Mouse (Mus musculus) left cerebral cortex, adult 8-10 months (tissue): Measurements from ENCODE around the gene Lce1a1. TPM values are rescaled to one million over a fixed set of nuclear protein-coding genes. Genes with fewer than 3 reads are reported as not detected.
"Not testable (repeated sequence)": the region's sequence is repeated elsewhere in the genome, so short reads cannot be mapped to it uniquely, and the experiment has no call there.

Experiments used
- DNase-seq, 2 experiments: peaks; one replicate each; pipeline ENCODE4 v3.0.0; 2022; ENCODE audit warnings: low spot score in 2 of 2
- total RNA-seq, 4 experiments: library from RNA; stranded (reverse); gene quantifications; 2 replicates each; pipeline ENCODE4 v1.2.4; 2022

Lce1a1 gene
- total RNA-seq = not detected

GRCm38 (mm10) chr3:92648207-92648606, at the start of gene Lce1a1:
Gene Lce1a1, minus strand, starts transcription at chr3:92648307.
- DNase-seq = no peak

DNA sequence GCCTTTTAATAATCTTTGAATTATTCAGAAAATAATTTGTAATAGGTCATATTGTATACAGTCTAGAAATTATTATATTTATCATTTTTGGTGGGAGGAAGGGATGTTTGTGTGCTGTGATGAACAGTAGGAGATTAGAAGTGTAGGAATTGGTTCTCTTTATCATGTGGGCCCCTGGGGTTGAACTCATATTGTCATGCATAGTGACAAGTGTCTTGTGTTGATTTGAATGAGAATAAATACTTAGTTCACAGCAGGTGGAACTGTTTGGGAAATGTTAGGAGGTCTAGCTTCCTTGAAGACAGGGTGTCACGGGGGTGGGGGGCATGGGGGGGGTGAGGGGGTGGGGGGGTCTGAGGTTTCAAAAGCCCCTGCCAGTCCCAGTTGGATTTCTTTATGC, 46.5 kb upstream of the Lce1a1 start:
- DNase-seq = no peak

- no peak for DNase-seq
Observed at GRCm38 (mm10) chr3:92691688-92692087, 43.6 kb upstream of the Lce1a1 start.

GRCm38 (mm10) chr3:92689154-92689553, 41.0 kb upstream of the Lce1a1 start:
- DNase-seq = not testable (repeated sequence)

DNA sequence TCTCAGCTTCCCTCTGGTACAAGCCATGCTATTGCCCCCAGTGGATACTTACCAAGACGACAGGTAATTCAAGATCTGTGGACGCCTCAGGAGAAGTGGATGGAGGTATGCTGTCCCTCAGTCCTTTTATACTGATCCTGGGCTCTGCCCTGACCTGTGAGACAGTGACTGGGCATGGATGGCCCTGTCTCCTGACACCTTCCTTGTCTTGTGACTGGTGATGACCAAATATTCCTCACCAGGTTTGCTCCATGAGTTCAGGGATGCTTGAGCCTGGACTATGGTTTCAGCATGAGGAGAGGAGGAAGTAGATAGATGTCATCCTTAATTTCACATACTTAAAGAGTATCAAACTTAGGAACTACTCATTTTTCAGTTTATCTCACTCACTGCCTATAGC, 39.0 kb upstream of the Lce1a1 start, which contains the start of gene Lce1d:
Gene Lce1d (minus strand): TSS at position 101 of the 400 bp plus-strand sequence.
- no peak for DNase-seq

GRCm38 (mm10) chr3:92678947-92679346, 30.8 kb upstream of the Lce1a1 start, which contains the start of gene Lce1c:
Gene Lce1c, plus strand, starts transcription at chr3:92679247.
- no peak for DNase-seq

- DNase-seq = no peak
Observed at GRCm38 (mm10) chr3:92670215-92670614, 22.1 kb upstream of the Lce1a1 start, which contains the start of gene Lce1a2. Gene Lce1a2, minus strand, starts transcription at chr3:92670315.

DNA sequence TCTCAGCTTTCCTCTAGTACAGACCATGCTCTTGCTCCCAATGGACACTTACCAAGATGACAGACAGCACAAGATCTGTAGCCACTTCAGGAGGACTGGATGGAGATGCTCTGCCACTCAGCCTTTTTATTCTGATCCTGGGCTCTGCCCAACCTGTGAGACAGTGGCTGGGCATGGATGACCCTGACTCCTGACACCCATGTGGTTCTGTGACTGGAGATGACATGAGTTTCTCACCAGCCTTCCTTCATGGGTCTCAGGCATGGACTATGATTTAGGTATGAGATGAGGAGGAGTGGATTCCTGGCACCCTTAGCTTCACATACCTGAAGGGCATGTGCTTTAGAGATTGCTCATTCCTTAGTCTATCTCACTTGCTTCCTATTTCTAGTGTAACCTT, 8.7 kb upstream of the Lce1a1 start, which contains the start of gene Lce1b:
Gene Lce1b (minus strand): TSS at position 101 of the 400 bp plus-strand sequence.
- no peak for DNase-seq

DNA sequence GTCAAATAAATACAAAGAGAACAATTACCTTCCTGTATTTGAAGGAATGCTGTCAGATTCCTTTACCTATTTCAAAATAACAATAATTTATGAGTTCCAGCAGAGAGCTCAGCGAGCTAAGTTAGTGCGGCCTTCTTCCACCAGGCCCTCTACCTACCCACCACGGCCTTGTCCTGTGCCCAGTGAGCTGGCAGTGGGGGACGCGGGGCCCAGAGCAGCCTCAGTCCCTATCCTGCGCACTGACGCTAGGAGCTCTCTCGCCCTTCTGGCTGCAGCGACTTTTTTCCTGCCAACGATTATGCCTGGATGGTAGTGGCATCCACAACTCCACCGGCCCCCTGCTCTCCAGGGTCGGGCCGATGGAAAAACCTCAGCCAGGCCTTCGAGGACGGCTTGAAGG, 8.3 kb downstream of the Lce1a1 start:
- no peak for DNase-seq

- no peak for DNase-seq
Observed at GRCm38 (mm10) chr3:92638653-92638991, 9.5 kb downstream of the Lce1a1 start.

- DNase-seq = no peak
Observed at GRCm38 (mm10) chr3:92637745-92638652, 10.1 kb downstream of the Lce1a1 start.

DNA sequence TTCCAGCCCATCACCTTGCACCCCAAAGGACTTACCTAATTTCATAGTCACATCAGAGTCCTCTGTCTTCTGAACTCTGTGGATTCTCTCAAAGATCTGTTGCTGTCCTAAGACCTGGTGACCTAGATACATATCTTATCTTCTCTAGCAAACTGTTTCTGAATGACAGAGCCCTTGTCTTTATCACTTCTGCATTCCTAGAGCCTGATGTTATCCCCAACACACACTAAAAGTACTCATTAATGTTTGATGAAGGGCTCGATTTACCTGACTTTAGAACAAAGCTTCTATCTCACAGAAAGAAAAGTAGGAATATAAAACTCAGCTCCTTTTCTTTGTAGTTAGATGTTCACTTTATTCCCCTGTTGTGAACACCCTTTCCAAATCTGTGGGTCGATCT, 26.5 kb downstream of the Lce1a1 start, which contains the start of gene Lce6a:
Gene Lce6a (minus strand): TSS at position 101 of the 400 bp plus-strand sequence.
- no peak for DNase-seq

GRCm38 (mm10) chr3:92609804-92610203, 38.3 kb downstream of the Lce1a1 start:
- no peak for DNase-seq

DNA sequence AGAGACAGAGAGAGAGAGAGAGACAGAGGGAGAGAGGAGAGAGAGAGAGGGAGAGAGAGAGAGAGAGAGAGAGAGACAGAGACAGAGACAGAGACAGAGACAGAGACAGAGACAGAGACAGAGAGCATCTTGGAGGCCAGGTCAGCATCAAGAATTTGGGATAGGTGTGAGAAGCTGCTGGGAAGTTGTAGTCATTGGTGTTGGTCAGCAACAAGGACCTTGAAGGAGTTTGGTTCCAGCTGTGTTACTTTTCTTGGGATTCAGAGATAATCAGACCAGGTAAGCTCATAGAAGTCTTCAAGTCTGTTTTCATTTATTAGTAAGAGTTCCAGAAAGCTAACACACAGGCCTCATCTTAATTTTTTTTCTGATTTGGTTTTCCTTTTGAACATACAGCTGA, 40.7 kb downstream of the Lce1a1 start, which contains the start of gene 2210017I01Rik:
Gene 2210017I01Rik (minus strand): TSS at position 101 of the 400 bp plus-strand sequence.
- no peak for DNase-seq

DNA sequence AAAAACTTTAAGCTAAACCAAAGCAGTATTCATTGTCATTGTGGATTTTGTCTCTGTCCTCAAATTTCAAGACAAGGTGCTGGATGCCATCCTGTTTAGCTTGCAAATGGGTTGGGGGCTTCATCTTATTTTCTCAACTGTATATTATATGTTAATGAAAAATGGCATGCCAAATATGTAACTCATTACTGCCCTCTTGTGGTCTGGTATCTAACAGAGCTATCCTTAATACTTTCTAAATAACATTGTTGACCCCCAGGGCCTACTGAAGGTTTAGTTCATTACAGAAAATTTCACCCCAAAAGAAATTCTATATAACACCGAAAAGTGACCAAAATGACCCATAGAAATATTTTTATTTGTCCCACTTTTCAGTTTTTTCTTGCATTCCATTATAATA, 45.9 kb downstream of the Lce1a1 start:
- no peak for DNase-seq

GRCm38 (mm10) chr3:92600456-92600855, 47.7 kb downstream of the Lce1a1 start:
- no peak for DNase-seq

DNA sequence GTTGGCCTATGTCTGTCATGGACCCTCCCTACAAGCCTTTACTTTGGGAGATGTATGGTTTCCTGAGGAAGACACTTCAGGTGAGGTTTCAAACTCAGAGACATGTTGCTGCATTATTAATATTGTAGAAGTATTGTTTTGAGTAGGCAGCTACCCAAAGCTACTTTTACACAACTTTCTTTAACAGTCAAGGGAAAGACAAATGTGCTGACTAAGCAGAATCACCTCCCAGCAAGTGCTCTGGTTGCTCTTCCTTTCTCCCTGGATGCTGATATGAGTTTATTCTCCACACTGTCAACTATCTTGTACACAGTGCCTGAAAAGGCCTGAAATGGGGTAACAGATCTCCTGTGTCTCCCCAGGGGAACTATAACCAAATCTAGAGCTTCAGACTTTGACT, 48.1 kb downstream of the Lce1a1 start:
- DNase-seq = no peak

DNA sequence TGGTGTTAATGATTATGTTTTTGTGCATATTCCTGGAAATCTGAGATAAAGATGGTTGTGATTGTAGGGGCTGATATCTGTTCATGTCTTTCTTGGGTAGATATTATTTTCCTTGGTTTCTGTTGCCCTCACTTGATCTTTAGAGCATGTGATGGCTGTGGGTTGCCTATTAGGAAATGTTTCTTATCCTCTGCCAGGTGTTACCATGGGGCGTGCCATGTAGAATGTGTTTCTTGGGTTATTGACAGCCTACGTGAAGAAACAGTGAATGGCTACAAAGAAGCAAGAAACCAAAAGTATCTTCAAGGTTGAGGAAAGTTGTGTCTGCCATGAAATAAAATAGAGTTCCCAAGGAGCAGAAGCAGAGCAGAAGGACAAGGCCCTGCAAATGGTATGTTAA, 49.7 kb downstream of the Lce1a1 start:
- DNase-seq = no peak

Other genes starting within 250 kb of the Lce1a1 start
- not detected for gene Sprr2i, start 240.3 kb downstream of the Lce1a1 start, total RNA-seq
- gene Sprr2j-ps, start 230.2 kb downstream of the Lce1a1 start, total RNA-seq = not detected
- gene Gm9774, start 218.9 kb downstream of the Lce1a1 start, total RNA-seq = 1 to 10 TPM in 3 of 4 experiments, not detected in 1; 2.3 to 3.3 (median 3.2) TPM
- gene Sprr2k, start 215.7 kb downstream of the Lce1a1 start, total RNA-seq = not detected
- not detected for gene Sprr1b, start 209.5 kb downstream of the Lce1a1 start, total RNA-seq
- gene Sprr3, start 189.6 kb downstream of the Lce1a1 start, total RNA-seq = not detected
- not detected for gene Sprr1a, start 162.4 kb downstream of the Lce1a1 start, total RNA-seq
- not detected for gene Sprr4, start 147.8 kb downstream of the Lce1a1 start, total RNA-seq
- not detected for gene 2310046K23Rik, start 113.8 kb downstream of the Lce1a1 start, total RNA-seq
- not detected for gene Ivl, start 74.6 kb downstream of the Lce1a1 start, total RNA-seq
- gene Smcp, start 59.3 kb downstream of the Lce1a1 start, total RNA-seq = not detected
- not detected for gene 2210017I01Rik, start 40.8 kb downstream of the Lce1a1 start, total RNA-seq
- gene Lce6a, start 26.6 kb downstream of the Lce1a1 start, total RNA-seq = not detected
- not detected for gene Lce1b, start 8.6 kb upstream of the Lce1a1 start, total RNA-seq
- not detected for gene Lce1a2, start 22.0 kb upstream of the Lce1a1 start, total RNA-seq
- gene Lce1c, start 30.9 kb upstream of the Lce1a1 start, total RNA-seq = not detected
- gene Lce1d, start 38.9 kb upstream of the Lce1a1 start, total RNA-seq = not detected
- gene Lce1e, start 60.8 kb upstream of the Lce1a1 start, total RNA-seq = not detected
- gene Lce1f, start 72.0 kb upstream of the Lce1a1 start, total RNA-seq = not detected
- gene Gm38119, start 90.8 kb upstream of the Lce1a1 start, total RNA-seq = not detected
- not detected for gene Lce1g, start 104.0 kb upstream of the Lce1a1 start, total RNA-seq
- gene Lce1h, start 116.8 kb upstream of the Lce1a1 start, total RNA-seq = not detected
- not detected for gene Lce1i, start 130.6 kb upstream of the Lce1a1 start, total RNA-seq
- not detected for gene Lce1j, start 142.2 kb upstream of the Lce1a1 start, total RNA-seq
- gene Lce1k, start 159.6 kb upstream of the Lce1a1 start, total RNA-seq = not detected
- not detected for gene Kprp, start 178.9 kb upstream of the Lce1a1 start, total RNA-seq
- not detected for gene Lce1l, start 203.0 kb upstream of the Lce1a1 start, total RNA-seq
- gene 2310050C09Rik, start 221.9 kb upstream of the Lce1a1 start, total RNA-seq = not detected